Mouse (Mus musculus): ENCODE data around the gene Myo1d. TPM values are rescaled to one million over a fixed set of nuclear protein-coding genes. Genes with fewer than 3 reads are reported as not detected.
A peak's percentile ranks its signal among the peaks of the same experiment; 100 is the strongest.

Myo1d gene
- polyA plus RNA-seq, 1 experiment = 37.1 TPM

DNA sequence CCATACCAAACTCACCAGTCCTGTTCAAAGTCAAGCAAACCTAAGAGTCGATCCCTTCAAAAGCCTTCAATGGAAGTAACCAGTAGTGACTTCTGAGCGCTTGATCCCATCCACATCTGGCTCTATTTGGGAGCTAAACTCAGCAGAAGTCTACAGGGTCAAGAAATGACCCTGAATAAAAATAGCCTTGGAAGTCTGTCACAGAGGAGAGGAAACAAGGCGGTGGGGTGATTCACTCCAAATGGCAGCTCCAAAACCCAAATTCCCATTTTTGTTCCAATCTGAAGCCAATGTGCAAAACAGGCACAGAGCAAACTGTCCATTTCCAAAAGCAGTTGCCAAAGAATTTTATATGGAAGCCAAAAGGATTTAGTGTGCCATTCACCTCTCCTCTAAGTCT, 8.6 kb downstream of the Myo1d start:
- peaks cover 36% of the 10 kb centered on the region for H3K4me1 ChIP-seq (ENCODE audit: control insufficient read depth, insufficient read depth, low read length)
- no peak overlapping the region; the same call in 1 of the 2 replicates for H3K27ac ChIP-seq (ENCODE audit: insufficient read depth, low read depth, low read length)
- H3K36me3 ChIP-seq (ENCODE audit: control insufficient read depth, insufficient read depth, low read length) = no peaks in the 10 kb centered on the region
- TF ChIP-seq CTCF (conservative IDR thresholded peaks at IDR 0.05; ENCODE audit: insufficient read depth, insufficient read length, low read depth, low read length) (no peak), POLR2A (IDR thresholded peaks at IDR 0.05; ENCODE audit: low read depth, low read length) (no peak)
- no peak overlapping the region for H3K4me3 ChIP-seq (ENCODE audit: insufficient read depth, low read depth, low read length)
- WGBS = 68% methylated on average over 3 of the region's 3 CpGs
- peak; percentile 48 for DNase-seq
- no peaks in the 10 kb centered on the region for H3K27me3 ChIP-seq (replicated peaks; ENCODE audit: control insufficient read depth, insufficient read depth, low read length)

DNA sequence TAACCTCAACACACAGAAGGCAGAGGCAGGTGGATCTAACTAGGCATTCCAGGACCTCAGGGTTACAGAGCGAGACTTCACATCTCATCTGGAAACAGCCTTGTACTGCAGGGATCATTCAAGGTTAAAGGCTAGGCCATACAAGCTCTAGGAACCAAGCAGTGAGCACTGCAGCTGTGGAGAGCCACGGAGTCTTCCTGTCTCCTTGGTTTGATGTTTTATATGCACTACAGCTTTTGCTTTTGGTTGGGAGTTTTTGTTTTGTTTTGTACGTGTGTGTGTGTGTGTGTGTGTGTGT, 12.6 kb downstream of the Myo1d start:
- WGBS = 35% methylated on average over 3 of the region's 3 CpGs
- DNase-seq = peak; percentile 38
- Histone ChIP-seq H3K36me3 (ENCODE audit: control insufficient read depth, insufficient read depth, low read length) (no peaks in the 10 kb centered on the region), H3K27ac (ENCODE audit: insufficient read depth, low read depth, low read length) (peak overlapping the region; percentile 6; the same call in 1 of the 2 replicates), H3K4me1 (ENCODE audit: control insufficient read depth, insufficient read depth, low read length) (peaks cover 21% of the 10 kb centered on the region), H3K4me3 (ENCODE audit: insufficient read depth, low read depth, low read length) (no peak overlapping the region), H3K27me3 (replicated peaks; ENCODE audit: control insufficient read depth, insufficient read depth, low read length) (no peaks in the 10 kb centered on the region)
- TF ChIP-seq CTCF (conservative IDR thresholded peaks at IDR 0.05; ENCODE audit: insufficient read depth, insufficient read length, low read depth, low read length) (no peak), POLR2A (IDR thresholded peaks at IDR 0.05; ENCODE audit: low read depth, low read length) (no peak)

- no peaks in the 10 kb centered on the region for H3K36me3 ChIP-seq (ENCODE audit: control insufficient read depth, insufficient read depth, low read length)
- no peak overlapping the region for H3K4me3 ChIP-seq (ENCODE audit: insufficient read depth, low read depth, low read length)
- TF ChIP-seq POLR2A (IDR thresholded peaks at IDR 0.05; ENCODE audit: low read depth, low read length) (no peak), CTCF (conservative IDR thresholded peaks at IDR 0.05; ENCODE audit: insufficient read depth, insufficient read length, low read depth, low read length) (no peak)
- peak; percentile 78 for DNase-seq
- H3K4me1 ChIP-seq (ENCODE audit: control insufficient read depth, insufficient read depth, low read length) = peaks cover 19% of the 10 kb centered on the region
- peak overlapping the region; percentile 88 for H3K27ac ChIP-seq (ENCODE audit: insufficient read depth, low read depth, low read length)
- H3K27me3 ChIP-seq (replicated peaks; ENCODE audit: control insufficient read depth, insufficient read depth, low read length) = no peaks in the 10 kb centered on the region
- WGBS = 44% methylated on average over 6 of the region's 6 CpGs
Observed at GRCm38 (mm10) chr11:80766472-80767319, 13.1 kb downstream of the Myo1d start.

DNA sequence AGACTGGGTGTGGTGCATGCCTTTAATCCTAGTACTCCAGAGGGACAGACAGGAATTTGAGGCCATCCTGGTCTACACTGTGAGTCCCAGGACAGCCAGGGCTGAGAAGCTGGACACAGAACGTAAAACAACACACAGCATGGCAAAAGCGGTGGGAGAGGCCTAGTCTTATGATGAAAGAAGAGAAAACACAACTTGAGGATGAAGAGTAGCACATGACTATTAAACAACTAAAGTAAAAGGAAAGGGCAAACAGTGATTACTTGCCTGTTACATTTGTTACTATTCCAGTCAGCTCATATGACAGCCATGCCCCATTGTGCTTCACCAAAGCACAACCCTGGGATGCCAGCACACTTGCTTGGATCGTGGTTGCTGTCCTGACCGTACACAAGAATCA, 13.8 kb downstream of the Myo1d start:
- peaks cover 20% of the 10 kb centered on the region for H3K4me1 ChIP-seq (ENCODE audit: control insufficient read depth, insufficient read depth, low read length)
- no peak overlapping the region for H3K4me3 ChIP-seq (ENCODE audit: insufficient read depth, low read depth, low read length)
- DNase-seq = no peak
- WGBS = 76% methylated on average over 4 of the region's 4 CpGs
- TF ChIP-seq POLR2A (IDR thresholded peaks at IDR 0.05; ENCODE audit: low read depth, low read length) (no peak), CTCF (conservative IDR thresholded peaks at IDR 0.05; ENCODE audit: insufficient read depth, insufficient read length, low read depth, low read length) (no peak)
- peak overlapping the region; percentile 88 for H3K27ac ChIP-seq (ENCODE audit: insufficient read depth, low read depth, low read length)
- H3K27me3 ChIP-seq (replicated peaks; ENCODE audit: control insufficient read depth, insufficient read depth, low read length) = no peaks in the 10 kb centered on the region
- H3K36me3 ChIP-seq (ENCODE audit: control insufficient read depth, insufficient read depth, low read length) = no peaks in the 10 kb centered on the region

DNA sequence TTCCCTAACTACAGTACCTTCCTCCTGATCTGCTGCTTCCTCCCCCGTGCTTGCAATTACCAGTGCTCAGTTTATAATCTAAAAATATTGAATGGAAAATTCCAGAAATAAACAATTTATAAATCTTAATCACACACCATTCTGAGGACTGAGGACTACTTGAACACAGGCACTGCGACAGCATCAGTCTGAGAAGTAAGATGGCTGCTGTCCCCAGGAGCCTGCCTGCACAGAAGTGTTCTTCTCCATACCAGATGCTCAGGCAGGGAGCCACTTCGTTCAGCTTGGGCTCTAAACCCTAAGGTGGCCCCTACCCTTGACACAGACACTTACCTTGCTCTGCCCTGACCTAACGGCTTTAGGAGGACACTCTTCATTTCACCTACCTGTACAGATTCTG, 17.8 kb downstream of the Myo1d start:
- H3K4me3 ChIP-seq (ENCODE audit: insufficient read depth, low read depth, low read length) = no peak overlapping the region
- no peak for TF ChIP-seq CTCF (conservative IDR thresholded peaks at IDR 0.05; ENCODE audit: insufficient read depth, insufficient read length, low read depth, low read length)
- TF ChIP-seq POLR2A (IDR thresholded peaks at IDR 0.05; ENCODE audit: low read depth, low read length) = no peak
- no peak overlapping the region for H3K27ac ChIP-seq (ENCODE audit: insufficient read depth, low read depth, low read length)
- H3K4me1 ChIP-seq (ENCODE audit: control insufficient read depth, insufficient read depth, low read length) = peaks cover 26% of the 10 kb centered on the region
- H3K27me3 ChIP-seq (replicated peaks; ENCODE audit: control insufficient read depth, insufficient read depth, low read length) = no peaks in the 10 kb centered on the region
- no peaks in the 10 kb centered on the region for H3K36me3 ChIP-seq (ENCODE audit: control insufficient read depth, insufficient read depth, low read length)
- WGBS = 61% methylated on average over 4 of the region's 4 CpGs
- no peak for DNase-seq

- 64% methylated on average over 3 of the region's 3 CpGs for WGBS
- Histone ChIP-seq H3K36me3 (ENCODE audit: control insufficient read depth, insufficient read depth, low read length) (no peaks in the 10 kb centered on the region), H3K4me1 (ENCODE audit: control insufficient read depth, insufficient read depth, low read length) (peaks cover 25% of the 10 kb centered on the region), H3K4me3 (ENCODE audit: insufficient read depth, low read depth, low read length) (no peak overlapping the region), H3K27ac (ENCODE audit: insufficient read depth, low read depth, low read length) (no peak overlapping the region), H3K27me3 (replicated peaks; ENCODE audit: control insufficient read depth, insufficient read depth, low read length) (no peaks in the 10 kb centered on the region)
- no peak for TF ChIP-seq POLR2A (IDR thresholded peaks at IDR 0.05; ENCODE audit: low read depth, low read length)
- no peak for TF ChIP-seq CTCF (conservative IDR thresholded peaks at IDR 0.05; ENCODE audit: insufficient read depth, insufficient read length, low read depth, low read length)
- DNase-seq = no peak
Observed at GRCm38 (mm10) chr11:80761285-80761974, 18.4 kb downstream of the Myo1d start.

GRCm38 (mm10) chr11:80759023-80759422, 20.8 kb downstream of the Myo1d start:
- TF ChIP-seq CTCF (conservative IDR thresholded peaks at IDR 0.05; ENCODE audit: insufficient read depth, insufficient read length, low read depth, low read length) (no peak), POLR2A (IDR thresholded peaks at IDR 0.05; ENCODE audit: low read depth, low read length) (no peak)
- no peak for DNase-seq
- peak overlapping the region; percentile 23; the same call in 1 of the 2 replicates for H3K27ac ChIP-seq (ENCODE audit: insufficient read depth, low read depth, low read length)
- no peaks in the 10 kb centered on the region for H3K27me3 ChIP-seq (replicated peaks; ENCODE audit: control insufficient read depth, insufficient read depth, low read length)
- 55% methylated on average over 3 of the region's 3 CpGs for WGBS
- no peak overlapping the region for H3K4me3 ChIP-seq (ENCODE audit: insufficient read depth, low read depth, low read length)
- peaks cover 19% of the 10 kb centered on the region for H3K4me1 ChIP-seq (ENCODE audit: control insufficient read depth, insufficient read depth, low read length)
- no peaks in the 10 kb centered on the region for H3K36me3 ChIP-seq (ENCODE audit: control insufficient read depth, insufficient read depth, low read length)

Data from kidney, adult 2 months (tissue).